Mouse (Mus musculus) kidney, adult 2 months (tissue): ENCODE data around the gene Timm23. TPM values are rescaled to one million over a fixed set of nuclear protein-coding genes. Genes with fewer than 3 reads are reported as not detected.
A peak's percentile ranks its signal among the peaks of the same experiment; 100 is the strongest.
"Not testable (repeated sequence)": the region's sequence is repeated elsewhere in the genome, so short reads cannot be mapped to it uniquely, and the experiment has no call there.

ENCODE experiments used
- DNase-seq: peaks from one replicate; pipeline ENCODE4 v3.0.0; 2021
- H3K27ac ChIP-seq: fragments of 200-500 bp; 2 replicates; pipeline ENCODE4 v1.5.1; 2012; ENCODE audit warnings: low read depth, low read length, control low read depth, inconsistent platforms; ENCODE audit not compliant: insufficient read depth
- H3K27me3 ChIP-seq: fragments of 200-500 bp; replicated peaks from 2 replicates; pipeline ENCODE4 v1.6.1; 2012; ENCODE audit warnings: mild to moderate bottlenecking, moderate library complexity, low read length, inconsistent platforms; ENCODE audit not compliant: control insufficient read depth, insufficient read depth
- H3K36me3 ChIP-seq: fragments of 200-500 bp; 2 replicates; pipeline ENCODE4 v1.6.1; 2012; ENCODE audit warnings: mild to moderate bottlenecking, moderate library complexity, low read length, inconsistent platforms; ENCODE audit not compliant: control insufficient read depth, insufficient read depth
- H3K4me1 ChIP-seq: fragments of 200-500 bp; 2 replicates; pipeline ENCODE4 v1.6.1; 2011; ENCODE audit warnings: low read length; ENCODE audit not compliant: control insufficient read depth, insufficient read depth
- H3K4me3 ChIP-seq: fragments of 200-500 bp; 2 replicates; pipeline ENCODE4 v1.5.1; 2011; ENCODE audit warnings: mild to moderate bottlenecking, low read depth, low read length, control low read depth; ENCODE audit not compliant: insufficient read depth
- CTCF ChIP-seq: fragments of 200-500 bp; conservative IDR thresholded peaks from 2 replicates; pipeline ENCODE4 v1.5.1; 2011; ENCODE audit warnings: low read depth, mild to moderate bottlenecking, control low read depth, low read length, moderate library complexity, mixed read lengths; ENCODE audit not compliant: insufficient read depth, insufficient read length
- POLR2A ChIP-seq: fragments of 200-500 bp; IDR thresholded peaks from one replicate; pipeline ENCODE4 v1.6.1; 2011; ENCODE audit warnings: low read depth, low read length, control low read depth
- WGBS: fragments of 180-500 bp; shearing (Covaris S2); methylation state at CpG from one replicate; pipeline ENCODE4 v1.1.7; 2018; 5-methylcytosine and 5-hydroxymethylcytosine counted together
- polyA plus RNA-seq: library from polyadenylated mRNA; depleted of rRNA; stranded (reverse); fragments of >200 nt; gene quantifications from 2 replicates; pipeline ENCODE4 v1.2.3, GENCODE M21; 2012; rRNA removed

The Timm23 gene
- polyA plus RNA-seq = 189 and 213 TPM in 2 replicates

DNA sequence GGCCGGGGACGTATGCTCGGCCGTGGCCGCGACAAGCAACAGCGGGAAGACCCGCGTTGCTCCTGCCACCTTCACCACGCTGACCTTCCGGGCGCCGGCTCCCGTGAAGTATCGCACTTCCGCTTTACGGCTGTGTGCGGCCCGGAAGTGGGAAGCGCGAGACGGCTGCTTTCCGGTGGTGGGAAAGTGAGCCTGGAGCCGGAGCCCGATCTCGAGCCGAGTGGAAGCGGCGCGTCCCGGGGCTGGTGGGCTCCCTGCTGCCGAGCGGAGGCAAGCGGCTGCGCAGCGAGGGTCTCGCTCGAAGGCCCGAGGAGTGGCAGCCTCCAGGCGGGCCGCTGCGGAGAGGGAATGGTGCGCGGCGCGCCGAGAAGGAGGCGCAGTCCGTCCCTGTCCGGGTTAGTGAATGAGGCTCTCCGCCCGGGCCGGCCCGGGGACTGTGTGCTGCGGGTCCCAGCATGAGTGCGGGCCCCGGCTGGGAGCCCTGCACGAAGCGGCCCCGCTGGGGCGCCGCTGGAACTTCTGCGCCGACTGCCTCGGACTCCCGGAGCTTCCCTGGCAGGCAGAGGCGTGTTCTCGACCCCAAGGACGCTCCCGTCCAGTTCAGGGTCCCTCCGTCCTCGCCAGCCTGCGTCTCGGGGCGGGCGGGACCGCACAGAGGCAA, at the start of gene Timm23, which contains the start of gene Parg:
TSS of gene Timm23 (minus strand) at position 108 of the 661 bp plus-strand sequence.
TSS of gene Parg (plus strand) at position 159 of the 661 bp plus-strand sequence.
- peak; percentile 94 for DNase-seq
- H3K27me3 ChIP-seq = no peaks in the 10 kb centered on the region
- TF ChIP-seq CTCF (no peak), POLR2A (no peak)
- H3K4me1 ChIP-seq = peaks cover 18% of the 10 kb centered on the region
- WGBS = under 1% methylated on average over 77 of the region's 77 CpGs
- H3K36me3 ChIP-seq = no peaks in the 10 kb centered on the region; the same call in 1 of the 2 replicates
- H3K27ac ChIP-seq = peak within 1 kb of the TSS; percentile 79
- peak within 1 kb of the TSS; percentile 97 for H3K4me3 ChIP-seq

DNA sequence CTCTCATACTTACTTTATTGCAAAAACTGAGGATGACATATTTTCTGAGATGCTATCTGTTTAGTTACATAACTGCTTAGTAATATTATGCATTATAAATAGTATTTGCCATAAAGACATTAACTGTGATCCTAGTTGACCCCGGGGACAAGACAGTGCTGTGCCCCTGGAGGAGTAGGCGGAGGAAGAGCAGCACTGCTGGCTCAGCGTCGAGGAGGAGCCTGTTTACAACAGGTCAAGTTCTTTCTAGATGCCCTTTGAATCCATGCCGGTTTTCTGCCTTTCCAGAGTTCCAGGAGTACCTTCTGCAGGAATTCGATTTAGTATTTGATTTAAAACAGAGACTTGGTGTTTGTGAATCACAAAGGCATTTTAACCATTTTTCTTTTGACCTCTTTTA, 47.9 kb upstream of the Timm23 start:
- DNase-seq = peak; percentile 72
- Histone ChIP-seq H3K4me3 (no peak overlapping the region), H3K27ac (no peak overlapping the region), H3K36me3 (peaks cover under 1% of the 10 kb centered on the region), H3K4me1 (no peaks in the 10 kb centered on the region; the same call in 1 of the 2 replicates), H3K27me3 (no peaks in the 10 kb centered on the region)
- TF ChIP-seq CTCF (no peak), POLR2A (no peak)
- WGBS = 53% methylated on average over 6 of the region's 6 CpGs

DNA sequence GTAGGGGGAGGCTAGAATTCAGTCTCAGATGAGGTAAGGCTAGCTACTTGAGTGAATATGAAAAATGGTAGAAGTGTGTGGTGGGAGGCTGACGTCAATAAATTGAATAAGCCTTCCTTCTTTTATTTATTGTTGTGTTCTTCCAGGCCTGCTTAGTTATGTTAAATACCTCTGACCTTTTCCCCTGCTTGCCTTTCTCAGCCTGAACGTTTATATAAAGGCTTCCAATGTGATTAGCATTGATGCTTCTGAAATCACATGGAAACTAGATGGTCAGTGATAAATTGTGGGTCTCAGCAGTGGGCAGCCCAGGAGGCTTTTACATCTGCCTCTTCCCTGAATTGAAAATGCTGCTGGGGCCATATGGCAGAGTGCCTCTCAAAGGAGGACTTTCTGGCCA, 44.3 kb upstream of the Timm23 start:
- no peak overlapping the region for H3K27ac ChIP-seq
- no peak for DNase-seq
- 38% methylated on average over 2 of the region's 2 CpGs for WGBS
- H3K36me3 ChIP-seq = peaks cover 3% of the 10 kb centered on the region; the same call in 1 of the 2 replicates
- H3K27me3 ChIP-seq = no peaks in the 10 kb centered on the region
- H3K4me1 ChIP-seq = no peaks in the 10 kb centered on the region; the same call in 1 of the 2 replicates
- no peak overlapping the region for H3K4me3 ChIP-seq
- TF ChIP-seq POLR2A (no peak), CTCF (no peak)

DNA sequence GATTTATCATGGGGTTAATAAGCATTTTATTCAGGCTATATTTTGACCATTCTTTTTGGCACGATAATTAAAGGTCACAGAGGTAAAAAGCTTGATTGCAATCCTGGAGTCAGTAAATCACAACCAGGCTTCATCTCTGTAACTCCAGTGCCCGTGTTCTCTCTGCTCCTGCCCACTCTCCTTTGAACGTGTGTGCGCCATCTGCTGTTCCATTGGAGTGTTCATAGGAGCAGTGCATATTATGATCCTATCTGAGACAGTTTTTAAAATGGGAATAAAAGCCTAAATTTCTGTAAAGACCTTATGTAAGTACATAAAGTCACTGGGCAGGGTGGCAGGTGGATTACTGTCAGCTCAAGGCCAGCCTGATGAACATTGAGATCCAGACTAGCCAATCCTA, 40.7 kb upstream of the Timm23 start:
- Histone ChIP-seq H3K27me3 (no peaks in the 10 kb centered on the region), H3K4me1 (no peaks in the 10 kb centered on the region; the same call in 1 of the 2 replicates), H3K4me3 (no peak overlapping the region), H3K36me3 (peaks cover 3% of the 10 kb centered on the region), H3K27ac (no peak overlapping the region)
- no peak for DNase-seq
- WGBS = 64% methylated on average over 4 of the region's 4 CpGs
- no peak for TF ChIP-seq POLR2A
- TF ChIP-seq CTCF = 0 out of 2 replicates have a peak, but pooled peaks have one; percentile 21

DNA sequence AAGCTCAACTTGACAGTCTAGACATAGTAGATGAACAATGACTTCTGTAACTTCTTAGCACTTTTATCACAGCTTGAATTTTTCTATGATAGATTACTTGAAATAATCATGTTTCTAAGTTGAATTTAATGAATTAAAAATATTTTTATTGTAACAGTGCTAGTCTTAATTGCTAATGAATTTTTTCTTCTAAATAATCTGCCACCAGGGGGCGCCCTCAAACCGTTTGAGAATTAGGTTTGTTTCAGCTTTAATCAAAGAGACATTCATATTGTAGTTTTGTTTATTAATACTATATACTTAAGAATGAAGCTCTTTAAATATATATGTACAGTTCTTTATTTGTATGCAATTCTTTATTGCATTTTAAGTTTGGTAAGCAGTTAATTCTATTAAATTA, 27.3 kb upstream of the Timm23 start:
- Histone ChIP-seq H3K27me3 (no peaks in the 10 kb centered on the region), H3K36me3 (peaks cover 1% of the 10 kb centered on the region), H3K4me1 (no peaks in the 10 kb centered on the region), H3K27ac (no peak overlapping the region), H3K4me3 (no peak overlapping the region)
- TF ChIP-seq CTCF (no peak), POLR2A (no peak)
- DNase-seq = peak; percentile 50
- WGBS = under 1% methylated on average over 2 of the region's 2 CpGs

DNA sequence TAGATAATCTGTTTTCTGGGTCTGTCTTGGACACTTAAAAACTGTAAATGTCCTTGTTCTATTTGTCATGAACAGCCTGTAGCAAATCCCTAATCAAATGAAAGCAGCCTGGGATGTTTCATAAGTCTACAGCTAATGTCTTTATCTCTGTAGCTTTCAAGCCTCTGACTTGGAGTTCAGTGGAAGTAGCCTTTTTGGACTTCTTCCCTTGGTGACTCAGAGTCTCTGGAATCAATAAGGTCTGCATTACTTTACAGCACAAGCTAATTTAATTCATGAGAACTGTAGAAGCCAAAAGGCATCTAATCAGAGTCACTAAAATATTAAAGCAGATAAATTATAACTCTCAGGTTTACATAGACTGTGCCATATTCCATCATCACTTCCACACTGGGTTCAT, 24.9 kb upstream of the Timm23 start:
- no peak overlapping the region for H3K27ac ChIP-seq
- peaks cover 1% of the 10 kb centered on the region for H3K36me3 ChIP-seq
- H3K4me3 ChIP-seq = no peak overlapping the region
- DNase-seq = no peak
- H3K27me3 ChIP-seq = no peaks in the 10 kb centered on the region
- TF ChIP-seq POLR2A (no peak), CTCF (no peak)
- no peaks in the 10 kb centered on the region for H3K4me1 ChIP-seq

DNA sequence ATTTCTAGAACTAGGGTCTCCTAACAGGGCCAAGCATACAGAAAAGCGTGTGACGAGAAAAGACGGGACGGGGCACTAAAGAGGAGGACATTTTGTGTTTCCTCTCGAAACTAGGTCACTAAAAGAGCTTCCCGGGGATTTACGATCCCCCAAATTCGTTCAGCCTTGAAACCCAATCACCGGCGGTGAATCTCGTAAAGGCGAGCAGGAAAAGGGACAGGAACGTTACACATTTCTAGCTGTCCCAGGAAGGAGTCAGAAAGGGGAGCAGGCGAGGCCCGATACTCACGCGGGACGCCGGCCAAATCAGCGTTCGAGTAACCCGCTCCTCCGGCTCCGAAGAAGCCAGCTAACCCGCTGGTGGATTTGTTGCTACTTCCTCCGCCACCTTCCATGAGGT, 344 bp downstream of the Timm23 start:
- peak overlapping the region; percentile 79 for H3K27ac ChIP-seq
- no peaks in the 10 kb centered on the region for H3K27me3 ChIP-seq
- no peaks in the 10 kb centered on the region; the same call in none of the 2 replicates for H3K36me3 ChIP-seq
- peaks cover 18% of the 10 kb centered on the region for H3K4me1 ChIP-seq
- 0% methylated on average over 26 of the region's 26 CpGs for WGBS
- peak overlapping the region; percentile 97 for H3K4me3 ChIP-seq
- no peak for DNase-seq
- TF ChIP-seq POLR2A (no peak), CTCF (no peak)

DNA sequence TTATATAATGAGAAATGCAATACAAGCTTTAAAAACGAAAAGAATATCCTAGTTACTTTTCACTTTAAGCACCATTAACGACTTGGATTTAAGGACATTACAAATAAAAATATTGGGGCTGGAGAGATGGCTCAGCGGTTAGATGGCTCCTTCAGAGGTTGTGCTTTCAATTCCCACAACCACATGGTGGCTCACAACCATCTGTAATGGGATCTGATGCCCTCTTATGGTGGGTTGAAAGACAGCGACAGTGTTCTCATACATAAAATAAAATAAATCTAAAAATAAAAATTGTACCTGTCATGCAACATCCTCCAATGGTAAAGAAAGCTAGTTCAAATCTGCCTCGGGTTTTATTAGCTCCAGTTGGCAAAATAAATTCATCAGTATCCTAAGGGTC, 8.1 kb downstream of the Timm23 start:
- not testable (repeated sequence) for H3K27me3 ChIP-seq, DNase-seq, H3K27ac ChIP-seq, H3K4me1 ChIP-seq, H3K36me3 ChIP-seq, H3K4me3 ChIP-seq
- 71% methylated on average over 5 of the region's 5 CpGs for WGBS
